Mouse (Mus musculus) liver, embryonic 14.5 days (tissue): ENCODE results near the gene Vegfd.

Experiments
- CTCF ChIP-seq: IDR thresholded peaks from 2 replicates; pipeline ENCODE4 v1.5.1; 2016; ENCODE audit warnings: antibody characterized with exemption, low read depth, control low read depth
- EP300 ChIP-seq: IDR thresholded peaks from 2 replicates; pipeline ENCODE4 v1.6.1; 2016; ENCODE audit warnings: antibody characterized with exemption, low read depth

DNA sequence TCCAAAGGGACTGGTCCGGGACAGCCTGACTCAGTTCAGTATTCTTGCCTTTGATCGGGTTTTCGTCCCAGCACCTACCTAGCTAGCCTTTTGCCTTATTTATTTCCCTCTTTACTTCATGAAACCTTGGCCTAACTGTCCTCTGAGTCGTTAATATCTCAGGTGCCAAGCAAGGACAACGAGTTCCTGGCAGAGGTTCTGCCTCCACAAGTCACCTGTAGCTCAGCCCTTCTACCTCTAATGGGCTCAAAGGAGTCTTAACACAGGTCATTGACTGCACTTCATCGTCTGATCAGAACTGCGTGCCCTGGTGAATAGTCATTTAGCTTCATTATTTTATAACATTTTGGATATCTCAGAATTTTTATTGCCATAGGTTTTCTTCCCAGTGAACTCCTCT, 66.3 kb downstream of the Vegfd start:
- TF ChIP-seq CTCF: no peak
- no peak for TF ChIP-seq EP300
